Mouse (Mus musculus) liver, postnatal 0 days (tissue): ENCODE results near the gene Gm11232. TPM values are rescaled to one million over a fixed set of nuclear protein-coding genes. Genes with fewer than 3 reads are reported as not detected.

Experiments
- ATAC-seq: fragments of 200-750 bp; cut with Nextera tagmentation; 2 replicates; pipeline ENCODE4 v1.8.0; 2017; ENCODE audit warnings: mild to moderate bottlenecking, moderate library complexity
- DNase-seq: peaks from one replicate; pipeline ENCODE4 v3.0.0-alpha.2; 2016
- H3K27ac ChIP-seq: fragments of 300-500 bp; sonication (generic); 2 replicates; pipeline ENCODE4 v1.5.1; 2014; ENCODE audit warnings: antibody characterized with exemption, moderate library complexity, mild to moderate bottlenecking, low read depth
- H3K27me3 ChIP-seq: fragments of 300-500 bp; sonication (generic); 2 replicates; pipeline ENCODE4 v1.6.1; 2014; ENCODE audit warnings: low read length, control low read depth, mixed read lengths; ENCODE audit not compliant: insufficient read depth
- H3K36me3 ChIP-seq: fragments of 300-500 bp; sonication (generic); replicated peaks from 2 replicates; pipeline ENCODE4 v1.6.1; 2014; ENCODE audit warnings: mild to moderate bottlenecking, control low read depth, low read length, moderate library complexity, mixed read lengths; ENCODE audit not compliant: insufficient read depth
- H3K4me1 ChIP-seq: fragments of 300-500 bp; sonication (generic); 2 replicates; pipeline ENCODE4 v1.6.1; 2014; ENCODE audit warnings: antibody characterized with exemption, mild to moderate bottlenecking, control low read depth; ENCODE audit not compliant: insufficient read depth
- H3K4me2 ChIP-seq: fragments of 300-500 bp; sonication (generic); 2 replicates; pipeline ENCODE4 v1.6.1; 2014; ENCODE audit warnings: low read depth, mild to moderate bottlenecking, low read length, moderate library complexity, mixed read lengths
- H3K4me3 ChIP-seq: fragments of 300-500 bp; sonication (generic); 2 replicates; pipeline ENCODE4 v1.5.1; 2014; ENCODE audit warnings: low read depth, low read length
- H3K9ac ChIP-seq: fragments of 300-500 bp; sonication (generic); replicated peaks from 2 replicates; pipeline ENCODE4 v1.6.1; 2014; ENCODE audit warnings: mild to moderate bottlenecking, moderate library complexity
- H3K9me3 ChIP-seq: fragments of 300-500 bp; sonication (generic); 2 replicates; pipeline ENCODE4 v1.6.1; 2016; ENCODE audit warnings: mild to moderate bottlenecking, control low read depth, low read length, mixed read lengths
- CTCF ChIP-seq: sonication (generic); IDR thresholded peaks from 2 replicates; pipeline ENCODE4 v1.5.1; 2016; ENCODE audit warnings: antibody characterized with exemption, low read depth
- EP300 ChIP-seq: IDR thresholded peaks from 2 replicates; pipeline ENCODE4 v1.6.1; 2016; ENCODE audit warnings: antibody characterized with exemption, low read depth, mild to moderate bottlenecking
- WGBS: fragments of 180-500 bp; shearing (Covaris S2); extraction: QIAGEN DNeasy Blood & Tissue Kit; methylation state at CpG from one replicate; pipeline ENCODE4 v1.1.7; 2014; ENCODE audit not compliant: insufficient replicate concordance; 5-methylcytosine and 5-hydroxymethylcytosine counted together
- polyA plus RNA-seq: library from polyadenylated mRNA; unstranded; fragments of >200 nt; fragmentation: Nextera tagmentation; extraction: Ambion mirVana; gene quantifications from 2 replicates; pipeline ENCODE4 v1.2.1, GENCODE M21; 2015

The Gm11232 gene
- polyA plus RNA-seq, 1 experiment from 2014 or later, result not detected

GRCm38 (mm10) chr4:71736529-71736928 is 21.2 kb downstream of the Gm11232 start:
- ATAC-seq (no peak), DNase-seq (no peak)
- Histone ChIP-seq H3K4me1 (no peaks in the 10 kb centered on the region), H3K27ac (no peak overlapping the region), H3K36me3 (no peaks in the 10 kb centered on the region), H3K27me3 (no peaks in the 10 kb centered on the region), H3K4me3 (no peak overlapping the region), H3K4me2 (no peak overlapping the region), H3K9me3 (no peaks in the 10 kb centered on the region), H3K9ac (no peak overlapping the region)
- TF ChIP-seq EP300 (no peak), CTCF (no peak)

GRCm38 (mm10) chr4:71735261-71735660 is 22.5 kb downstream of the Gm11232 start:
- no peaks in the 10 kb centered on the region for H3K9me3 ChIP-seq

GRCm38 (mm10) chr4:71729401-71729800 is 28.4 kb downstream of the Gm11232 start:
- Histone ChIP-seq H3K27me3 (no peaks in the 10 kb centered on the region), H3K4me1 (no peaks in the 10 kb centered on the region), H3K27ac (no peak overlapping the region), H3K36me3 (no peaks in the 10 kb centered on the region), H3K4me3 (no peak overlapping the region), H3K4me2 (no peak overlapping the region), H3K9me3 (no peaks in the 10 kb centered on the region), H3K9ac (no peak overlapping the region)
- no peak for TF ChIP-seq EP300
- no peak for TF ChIP-seq CTCF
- DNase-seq, result no peak
- no peak for ATAC-seq

More at GRCm38 (mm10) chr4:71735261-71735660, 22.5 kb downstream of the Gm11232 start:
- 82% methylated on average over 3 of the region's 3 CpGs for WGBS
- Histone ChIP-seq H3K27ac (no peak overlapping the region), H3K4me3 (no peak overlapping the region), H3K4me1 (no peaks in the 10 kb centered on the region), H3K27me3 (no peaks in the 10 kb centered on the region), H3K9ac (no peak overlapping the region), H3K4me2 (no peak overlapping the region), H3K36me3 (no peaks in the 10 kb centered on the region)
- no peak for DNase-seq
- no peak for ATAC-seq
- TF ChIP-seq CTCF (no peak), EP300 (no peak)

GRCm38 (mm10) chr4:71727611-71728010 is 30.2 kb downstream of the Gm11232 start:
- H3K9me3 ChIP-seq, result no peaks in the 10 kb centered on the region
- WGBS, result 68% methylated on average over 2 of the region's 2 CpGs
- no peaks in the 10 kb centered on the region for H3K4me1 ChIP-seq
- TF ChIP-seq CTCF (no peak), EP300 (no peak)
- no peak overlapping the region for H3K27ac ChIP-seq
- no peak overlapping the region for H3K9ac ChIP-seq
- DNase-seq (no peak), ATAC-seq (no peak)
- no peaks in the 10 kb centered on the region for H3K36me3 ChIP-seq
- no peak overlapping the region for H3K4me3 ChIP-seq
- no peaks in the 10 kb centered on the region for H3K27me3 ChIP-seq
- no peak overlapping the region for H3K4me2 ChIP-seq

- ATAC-seq (no peak), DNase-seq (no peak)
- no peak overlapping the region for H3K4me3 ChIP-seq
- H3K4me2 ChIP-seq, result no peak overlapping the region
- no peak overlapping the region for H3K9ac ChIP-seq
- H3K9me3 ChIP-seq, result no peaks in the 10 kb centered on the region
- WGBS, result 74% methylated on average over 4 of the region's 4 CpGs
- H3K4me1 ChIP-seq, result no peaks in the 10 kb centered on the region
- TF ChIP-seq CTCF (no peak), EP300 (no peak)
- H3K36me3 ChIP-seq, result no peaks in the 10 kb centered on the region
- H3K27me3 ChIP-seq, result no peaks in the 10 kb centered on the region
- no peak overlapping the region for H3K27ac ChIP-seq
Measured at GRCm38 (mm10) chr4:71727056-71727455, 30.7 kb downstream of the Gm11232 start.

- Histone ChIP-seq H3K36me3 (no peaks in the 10 kb centered on the region), H3K9ac (no peak overlapping the region), H3K27ac (no peak overlapping the region), H3K9me3 (no peaks in the 10 kb centered on the region), H3K4me3 (no peak overlapping the region), H3K27me3 (no peaks in the 10 kb centered on the region), H3K4me2 (no peak overlapping the region), H3K4me1 (no peaks in the 10 kb centered on the region)
- no peak for TF ChIP-seq EP300
- TF ChIP-seq CTCF, result no peak
- WGBS, result 58% methylated on average over 2 of the region's 2 CpGs
- DNase-seq, result no peak
- no peak for ATAC-seq
Measured at GRCm38 (mm10) chr4:71725889-71726288, 31.9 kb downstream of the Gm11232 start.
